Mouse (Mus musculus) embryonic facial prominence, embryonic 10.5 days (tissue): ENCODE data around the gene Ifngr1. TPM values are rescaled to one million over a fixed set of nuclear protein-coding genes. Genes with fewer than 3 reads are reported as not detected.
A peak's percentile ranks its signal among the peaks of the same experiment; 100 is the strongest.

Experiments used
- DNase-seq: peaks from one replicate; pipeline ENCODE4 v3.0.0-alpha.2; 2017; ENCODE audit warnings: low spot score
- H3K27ac ChIP-seq: fragments of 300-500 bp; sonication (generic); replicated peaks from 2 replicates; pipeline ENCODE4 v1.5.1; 2016; ENCODE audit warnings: mild to moderate bottlenecking
- H3K27me3 ChIP-seq: fragments of 300-500 bp; sonication (generic); replicated peaks from 2 replicates; pipeline ENCODE4 v1.6.1; 2016; ENCODE audit warnings: low read depth, mild to moderate bottlenecking; ENCODE audit not compliant: poor library complexity, severe bottlenecking
- H3K36me3 ChIP-seq: fragments of 300-500 bp; sonication (generic); replicated peaks from 2 replicates; pipeline ENCODE4 v1.6.1; 2016; ENCODE audit warnings: mild to moderate bottlenecking, moderate library complexity
- H3K4me1 ChIP-seq: fragments of 300-500 bp; sonication (generic); 2 replicates; pipeline ENCODE4 v1.6.1; 2016
- H3K4me3 ChIP-seq: fragments of 300-500 bp; sonication (generic); 2 replicates; pipeline ENCODE4 v1.5.1; 2016; ENCODE audit warnings: mild to moderate bottlenecking, moderate library complexity
- H3K9me3 ChIP-seq: fragments of 300-500 bp; sonication (generic); 2 replicates; pipeline ENCODE4 v1.6.1; 2016; ENCODE audit warnings: mild to moderate bottlenecking
- WGBS: fragments of 180-500 bp; shearing (Covaris S2); methylation state at CpG from one replicate; pipeline ENCODE4 v1.1.7; 2016; 5-methylcytosine and 5-hydroxymethylcytosine counted together
- polyA plus RNA-seq: library from polyadenylated mRNA; unstranded; fragments of >200 nt; fragmentation: Nextera tagmentation; extraction: Ambion mirVana; gene quantifications from 2 replicates; pipeline ENCODE4 v1.2.1, GENCODE M21; 2016

Ifngr1 gene
- polyA plus RNA-seq: 29.5 and 29.6 TPM in 2 replicates

- Histone ChIP-seq H3K4me1 (peaks cover 15% of the 10 kb centered on the region; the same call in 1 of the 2 replicates), H3K9me3 (no peaks in the 10 kb centered on the region), H3K4me3 (peak within 1 kb of the TSS; percentile 76), H3K27ac (peak within 1 kb of the TSS; percentile 88), H3K36me3 (no peaks in the 10 kb centered on the region), H3K27me3 (peaks cover 13% of the 10 kb centered on the region; the same call in 1 of the 2 replicates)
- peak; percentile 99 for DNase-seq
- WGBS: under 1% methylated on average over 52 of the region's 52 CpGs
Observed at GRCm38 (mm10) chr10:19591641-19592441, at the start of gene Ifngr1. TSS of gene Ifngr1 (plus strand) at chr10:19591949.

- Histone ChIP-seq H3K27ac (no peak overlapping the region), H3K9me3 (no peaks in the 10 kb centered on the region), H3K27me3 (no peaks in the 10 kb centered on the region), H3K4me1 (no peaks in the 10 kb centered on the region), H3K36me3 (no peaks in the 10 kb centered on the region), H3K4me3 (no peak overlapping the region)
- DNase-seq: no peak
- 87% methylated on average over 1 of the region's 1 CpGs for WGBS
Observed at GRCm38 (mm10) chr10:19546825-19547224, 44.9 kb upstream of the Ifngr1 start.

GRCm38 (mm10) chr10:19548016-19548415, 43.7 kb upstream of the Ifngr1 start:
- DNase-seq: no peak
- H3K4me1 ChIP-seq: no peaks in the 10 kb centered on the region
- H3K9me3 ChIP-seq: no peaks in the 10 kb centered on the region
- no peaks in the 10 kb centered on the region for H3K36me3 ChIP-seq
- H3K27ac ChIP-seq: no peak overlapping the region
- no peaks in the 10 kb centered on the region for H3K27me3 ChIP-seq
- WGBS: 85% methylated on average over 1 of the region's 1 CpGs
- no peak overlapping the region for H3K4me3 ChIP-seq

GRCm38 (mm10) chr10:19548491-19548890, 43.3 kb upstream of the Ifngr1 start:
- Histone ChIP-seq H3K4me3 (no peak overlapping the region), H3K36me3 (no peaks in the 10 kb centered on the region), H3K27ac (no peak overlapping the region), H3K27me3 (no peaks in the 10 kb centered on the region), H3K4me1 (no peaks in the 10 kb centered on the region), H3K9me3 (no peaks in the 10 kb centered on the region)
- 88% methylated on average over 2 of the region's 2 CpGs for WGBS
- no peak for DNase-seq

GRCm38 (mm10) chr10:19551585-19551984, 40.2 kb upstream of the Ifngr1 start:
- WGBS: 93% methylated on average over 3 of the region's 3 CpGs
- Histone ChIP-seq H3K9me3 (no peaks in the 10 kb centered on the region), H3K36me3 (no peaks in the 10 kb centered on the region), H3K4me1 (no peaks in the 10 kb centered on the region), H3K4me3 (no peak overlapping the region), H3K27ac (no peak overlapping the region), H3K27me3 (no peaks in the 10 kb centered on the region)
- no peak for DNase-seq

- Histone ChIP-seq H3K36me3 (no peaks in the 10 kb centered on the region), H3K4me1 (no peaks in the 10 kb centered on the region), H3K27me3 (no peaks in the 10 kb centered on the region), H3K4me3 (no peak overlapping the region), H3K27ac (no peak overlapping the region), H3K9me3 (no peaks in the 10 kb centered on the region)
- DNase-seq: no peak
- 76% methylated on average over 2 of the region's 2 CpGs for WGBS
Observed at GRCm38 (mm10) chr10:19553857-19554256, 37.9 kb upstream of the Ifngr1 start.

GRCm38 (mm10) chr10:19557696-19558095, 34.1 kb upstream of the Ifngr1 start:
- Histone ChIP-seq H3K36me3 (no peaks in the 10 kb centered on the region), H3K27me3 (no peaks in the 10 kb centered on the region), H3K4me3 (no peak overlapping the region), H3K9me3 (no peaks in the 10 kb centered on the region), H3K4me1 (no peaks in the 10 kb centered on the region), H3K27ac (no peak overlapping the region)
- WGBS: 79% methylated on average over 4 of the region's 4 CpGs
- no peak for DNase-seq

GRCm38 (mm10) chr10:19559565-19560165, 32.1 kb upstream of the Ifngr1 start:
- Histone ChIP-seq H3K9me3 (0 out of 2 replicates have a peak, but pooled peaks cover 3% of the 10 kb centered on the region), H3K27me3 (no peaks in the 10 kb centered on the region), H3K4me1 (no peaks in the 10 kb centered on the region), H3K4me3 (no peak overlapping the region), H3K36me3 (no peaks in the 10 kb centered on the region), H3K27ac (no peak overlapping the region)
- WGBS: 88% methylated on average over 8 of the region's 8 CpGs
- DNase-seq: no peak

GRCm38 (mm10) chr10:19562598-19562997, 29.2 kb upstream of the Ifngr1 start:
- no peak for DNase-seq
- H3K9me3 ChIP-seq: 0 out of 2 replicates have a peak, but pooled peaks cover 3% of the 10 kb centered on the region
- H3K4me1 ChIP-seq: no peaks in the 10 kb centered on the region
- WGBS: 94% methylated on average over 3 of the region's 3 CpGs
- H3K27ac ChIP-seq: no peak overlapping the region
- H3K27me3 ChIP-seq: no peaks in the 10 kb centered on the region
- no peaks in the 10 kb centered on the region for H3K36me3 ChIP-seq
- H3K4me3 ChIP-seq: no peak overlapping the region

- no peaks in the 10 kb centered on the region for H3K27me3 ChIP-seq
- DNase-seq: no peak
- H3K27ac ChIP-seq: no peak overlapping the region
- H3K4me1 ChIP-seq: no peaks in the 10 kb centered on the region
- H3K4me3 ChIP-seq: no peak overlapping the region
- no peaks in the 10 kb centered on the region for H3K36me3 ChIP-seq
- 89% methylated on average over 1 of the region's 1 CpGs for WGBS
- 0 out of 2 replicates have a peak, but pooled peaks cover 3% of the 10 kb centered on the region for H3K9me3 ChIP-seq
Observed at GRCm38 (mm10) chr10:19563443-19563861, 28.3 kb upstream of the Ifngr1 start.

GRCm38 (mm10) chr10:19567481-19567880, 24.3 kb upstream of the Ifngr1 start:
- Histone ChIP-seq H3K36me3 (no peaks in the 10 kb centered on the region), H3K27me3 (no peaks in the 10 kb centered on the region), H3K4me3 (no peak overlapping the region), H3K27ac (no peak overlapping the region), H3K9me3 (0 out of 2 replicates have a peak, but pooled peaks cover 3% of the 10 kb centered on the region), H3K4me1 (no peaks in the 10 kb centered on the region)
- DNase-seq: no peak
- 95% methylated on average over 4 of the region's 4 CpGs for WGBS

- Histone ChIP-seq H3K9me3 (no peaks in the 10 kb centered on the region), H3K36me3 (no peaks in the 10 kb centered on the region), H3K4me3 (no peak overlapping the region), H3K4me1 (no peaks in the 10 kb centered on the region), H3K27ac (no peak overlapping the region), H3K27me3 (no peaks in the 10 kb centered on the region)
- no peak for DNase-seq
- 89% methylated on average over 4 of the region's 4 CpGs for WGBS
Observed at GRCm38 (mm10) chr10:19570288-19570687, 21.5 kb upstream of the Ifngr1 start.

- Histone ChIP-seq H3K4me3 (no peak overlapping the region), H3K4me1 (no peaks in the 10 kb centered on the region), H3K9me3 (no peaks in the 10 kb centered on the region), H3K36me3 (no peaks in the 10 kb centered on the region), H3K27me3 (no peaks in the 10 kb centered on the region), H3K27ac (no peak overlapping the region)
- WGBS: 76% methylated on average over 1 of the region's 1 CpGs
- DNase-seq: no peak
Observed at GRCm38 (mm10) chr10:19570716-19571115, 21.0 kb upstream of the Ifngr1 start.
